Mouse (Mus musculus) heart, adult 2 months (tissue): ENCODE results near the gene Tiam1.

ENCODE experiments used
- CTCF ChIP-seq: fragments of 200-600 bp; IDR thresholded peaks from 2 replicates; pipeline ENCODE4 v1.8.1; 2022; ENCODE audit warnings: antibody characterized with exemption, mild to moderate bottlenecking, moderate library complexity
- POLR2A ChIP-seq: fragments of 200-500 bp; IDR thresholded peaks from 2 replicates; pipeline ENCODE4 v1.6.1; 2011; ENCODE audit warnings: mild to moderate bottlenecking, low read depth, low read length, control low read depth; ENCODE audit not compliant: insufficient read depth

GRCm38 (mm10) chr16:89914946-89915345 is 228.6 kb downstream of the Tiam1 start:
- TF ChIP-seq CTCF: no peak
- no peak for TF ChIP-seq POLR2A
